Mouse (Mus musculus) regulatory T cell (primary cell): Measurements from ENCODE around the gene Slc22a14.
"Not testable (repeated sequence)": the region's sequence is repeated elsewhere in the genome, so short reads cannot be mapped to it uniquely, and the experiment has no call there.

Source experiments
- in situ Hi-C: fragments of 300-600 bp; cut with MboI, MseI; formaldehyde crosslinking; loops from one replicate; pipeline ENCODE4 v1.15.1; 2025; ENCODE audit warnings: high pct_unique_total_duplicates

The Slc22a14 gene

DNA sequence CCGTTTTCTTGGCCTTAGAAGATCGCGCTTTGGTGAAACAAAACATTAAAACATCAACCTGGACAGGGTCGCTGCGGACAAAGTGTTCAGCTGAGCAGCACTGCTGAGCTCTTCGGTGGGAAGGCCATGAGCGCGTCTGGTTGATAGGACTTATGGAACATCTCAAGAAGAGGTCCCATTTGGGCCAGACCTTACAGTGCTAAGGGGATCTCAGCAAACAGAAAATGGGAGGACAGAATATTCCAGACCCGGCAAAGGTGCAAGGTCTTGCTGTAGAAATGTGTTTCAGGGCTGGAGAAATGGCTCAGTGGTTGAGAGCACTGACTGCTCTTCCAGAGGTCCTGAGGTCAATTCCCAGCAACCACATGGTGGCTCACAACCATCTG, 42.1 kb downstream of the Slc22a14 start:
- in situ Hi-C loops, result no loop called here

GRCm38 (mm10) chr9:119322289-119323259, 42.8 kb downstream of the Slc22a14 start, which contains the start of gene Oxsr1:
TSS of gene Oxsr1 (minus strand) at chr9:119322427.
- in situ Hi-C loops, result no loop called here

DNA sequence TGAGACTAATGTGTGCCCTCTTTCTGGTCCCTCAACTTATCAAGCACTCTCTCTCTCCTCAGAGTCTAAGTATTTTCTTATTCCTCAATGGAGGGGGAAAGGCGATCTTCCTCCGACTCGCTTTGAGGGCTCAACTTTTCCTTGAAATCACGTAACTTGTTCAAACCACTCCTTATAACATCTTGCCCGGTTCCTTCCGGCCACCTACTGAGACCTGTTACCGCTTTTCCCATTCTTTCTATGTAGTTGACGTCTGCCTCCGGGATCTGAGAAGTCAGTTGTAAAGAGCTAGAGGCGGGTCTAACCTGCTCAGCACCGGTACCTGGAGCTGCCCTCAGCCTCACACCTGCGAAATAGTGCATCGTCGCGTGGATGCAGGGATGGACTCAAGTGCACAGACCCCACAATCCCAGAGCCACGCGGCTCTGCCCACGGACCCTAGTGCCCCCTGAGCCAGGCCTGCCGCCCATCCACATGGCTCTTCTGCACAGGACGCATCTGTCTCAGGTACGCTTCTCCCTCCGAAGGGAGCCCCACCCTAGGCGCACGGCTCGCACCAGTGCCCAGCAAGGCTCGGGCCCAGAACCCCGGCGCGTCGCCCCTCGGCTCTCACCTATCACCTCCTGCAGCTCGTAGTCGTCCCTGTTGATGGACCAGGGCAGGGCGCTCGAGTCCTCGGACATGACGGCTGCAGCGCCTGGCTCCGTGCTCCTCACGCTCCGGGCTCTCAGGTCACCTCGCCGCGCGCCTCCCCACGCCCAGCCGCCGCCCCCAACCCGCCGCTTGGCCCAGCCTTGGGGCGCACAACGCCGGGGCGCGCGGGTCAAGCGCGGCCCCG, 43.7 kb downstream of the Slc22a14 start:
- in situ Hi-C loops, result no loop called here

GRCm38 (mm10) chr9:119320946-119321345, 44.4 kb downstream of the Slc22a14 start:
- in situ Hi-C loops, result no loop called here

- in situ Hi-C loops, result no loop called here
Measured at GRCm38 (mm10) chr9:119320446-119320845, 44.9 kb downstream of the Slc22a14 start.

GRCm38 (mm10) chr9:119318891-119319290, 46.5 kb downstream of the Slc22a14 start:
- in situ Hi-C loops, result loop anchor here (5.0 kb wide), 1 partner anchor 38 kb away; the partner anchor contains the start of gene Xylb

DNA sequence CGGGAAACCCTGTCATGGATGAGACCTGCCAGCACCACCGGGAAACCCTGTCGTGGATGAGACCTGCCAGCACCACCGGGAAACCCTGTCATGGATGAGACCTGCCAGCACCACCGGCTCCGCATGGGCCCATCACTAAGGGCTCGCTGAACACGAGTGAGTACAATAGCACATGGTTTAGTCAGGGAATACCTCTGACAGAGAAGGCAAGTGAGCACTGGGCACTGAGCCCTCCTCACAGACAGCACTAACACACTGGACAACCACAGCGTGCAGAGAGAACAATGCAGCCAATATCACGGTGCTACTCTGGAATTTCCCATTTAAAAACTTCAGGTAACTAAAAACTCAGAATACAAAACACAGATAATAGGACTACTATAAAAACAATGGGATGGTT, 52.3 kb downstream of the Slc22a14 start:
- in situ Hi-C loops, result no loop called here

DNA sequence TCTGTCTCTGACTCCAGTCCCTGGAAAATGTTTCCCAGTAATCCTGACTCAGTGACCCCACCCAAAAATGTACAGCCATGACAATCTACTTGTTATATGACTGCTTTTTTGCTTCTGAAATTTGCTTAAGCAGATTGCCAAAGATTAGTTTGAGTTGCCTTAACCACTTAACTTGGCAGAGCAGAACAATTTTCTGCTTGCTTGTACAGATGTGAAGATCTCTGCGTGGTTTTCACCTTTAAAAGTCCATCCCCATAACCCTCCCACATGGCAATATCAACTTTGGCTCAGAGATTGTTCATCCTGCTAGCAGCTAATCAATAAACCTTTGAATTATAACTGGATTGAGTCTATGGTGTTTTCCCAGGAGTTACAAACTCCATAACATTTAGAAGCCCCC, 56.3 kb downstream of the Slc22a14 start:
- in situ Hi-C loops, result no loop called here

DNA sequence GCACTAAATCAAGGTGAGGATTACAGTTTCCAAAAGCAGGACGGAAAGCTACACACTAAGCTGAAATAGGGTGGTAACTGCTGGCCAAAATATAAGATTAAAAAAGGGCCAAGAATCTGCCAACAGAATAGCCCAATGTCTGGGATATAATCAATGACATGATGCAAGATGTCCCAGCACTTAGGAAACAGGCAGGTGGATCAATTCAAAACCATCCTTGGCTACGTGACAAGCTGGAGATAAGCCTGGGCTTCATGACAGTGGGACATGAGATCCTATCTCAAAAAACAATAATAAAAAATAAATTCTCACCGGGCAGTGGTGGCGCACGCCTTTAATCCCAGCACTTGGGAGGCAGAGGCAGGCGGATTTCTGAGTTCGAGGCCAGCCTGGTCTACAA, 59.5 kb downstream of the Slc22a14 start:
- in situ Hi-C loops, result no loop called here

- in situ Hi-C loops, result no loop called here
Measured at GRCm38 (mm10) chr9:119298563-119298962, 66.8 kb downstream of the Slc22a14 start.

- in situ Hi-C loops, result no loop called here
Measured at GRCm38 (mm10) chr9:119297696-119298095, 67.7 kb downstream of the Slc22a14 start.

DNA sequence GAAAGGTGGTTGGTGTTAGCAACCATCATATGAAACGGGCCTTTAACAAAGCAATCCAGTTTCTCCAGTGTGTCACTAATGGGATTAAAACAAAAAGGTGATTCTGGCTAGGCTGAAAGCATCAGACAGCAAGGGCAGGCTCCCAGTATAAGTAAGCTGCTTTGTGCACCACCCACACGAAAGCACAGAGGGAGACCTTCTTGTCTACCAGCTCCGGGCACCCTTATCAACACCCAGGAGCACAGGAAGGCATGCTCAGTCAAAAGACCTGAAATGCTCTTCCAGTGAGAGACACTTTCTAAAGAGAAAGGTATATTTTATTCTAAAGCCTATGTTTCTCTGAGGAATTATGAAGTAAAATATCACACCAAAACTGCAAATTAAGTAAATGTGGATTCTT, 74.6 kb downstream of the Slc22a14 start:
- in situ Hi-C loops, result no loop called here

GRCm38 (mm10) chr9:119280894-119281682, 84.3 kb downstream of the Slc22a14 start:
- in situ Hi-C loops, result no loop called here

DNA sequence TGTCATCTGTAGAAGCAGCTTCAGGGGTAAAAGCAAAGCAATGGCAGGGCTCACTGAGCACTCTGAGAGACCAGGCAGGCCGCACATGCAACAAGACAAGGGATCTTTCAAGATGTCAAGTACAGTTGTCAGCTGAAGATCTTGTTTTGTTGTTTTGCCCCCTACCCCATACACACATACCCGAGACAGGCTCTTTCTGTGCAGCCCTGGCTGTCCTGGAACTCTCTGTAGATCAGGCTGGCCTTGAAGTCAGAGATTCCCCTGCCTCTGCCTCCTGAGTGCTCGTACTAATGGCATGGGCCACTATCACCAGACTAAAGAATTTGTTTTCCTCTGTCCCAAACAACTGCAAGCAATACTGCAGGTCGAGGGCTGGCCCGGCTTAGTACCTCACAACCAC, 87.3 kb downstream of the Slc22a14 start:
- in situ Hi-C loops, result no loop called here

DNA sequence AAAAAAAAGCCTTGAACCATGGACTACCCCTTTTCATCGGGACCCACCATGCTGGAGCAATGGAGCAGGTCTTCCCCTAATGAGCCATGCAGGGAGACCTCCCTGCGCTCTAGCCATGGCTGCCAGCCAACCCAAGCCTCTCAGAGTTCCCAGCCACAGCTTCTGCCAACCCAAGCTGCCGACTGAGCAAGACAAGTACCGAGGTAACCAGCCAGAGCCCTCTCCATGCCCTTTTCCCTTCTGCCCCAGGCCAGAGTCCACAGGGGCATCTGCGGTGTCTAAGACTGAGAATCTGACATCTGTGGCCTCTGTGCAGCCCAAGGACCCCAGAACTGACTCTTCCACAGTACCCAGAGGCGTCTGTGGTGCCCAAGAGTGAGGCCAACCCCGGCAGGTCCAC, 89.0 kb downstream of the Slc22a14 start:
- in situ Hi-C loops, result no loop called here

DNA sequence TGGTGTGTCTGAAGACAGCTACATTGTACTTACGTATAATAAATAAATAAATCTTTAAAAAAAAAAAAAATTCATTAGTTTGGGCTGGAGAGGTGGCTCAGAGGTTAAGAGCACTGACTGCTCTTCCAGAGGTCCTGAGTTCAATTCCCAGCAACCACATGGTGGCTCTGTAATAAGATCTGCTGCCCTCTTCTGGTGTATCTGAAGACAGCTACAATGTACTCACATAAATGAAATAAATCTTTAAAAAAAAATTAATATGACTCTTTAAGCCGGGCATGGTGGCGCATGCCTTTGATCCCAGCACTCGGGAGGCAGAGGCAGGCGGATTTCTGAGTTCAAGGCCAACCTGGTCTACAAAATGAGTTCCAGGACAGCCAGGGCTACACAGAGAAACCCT, 90.5 kb downstream of the Slc22a14 start:
- in situ Hi-C loops, result not testable (repeated sequence)

GRCm38 (mm10) chr9:119271496-119271895, 93.9 kb downstream of the Slc22a14 start:
- in situ Hi-C loops, result no loop called here

- in situ Hi-C loops, result no loop called here
Measured at GRCm38 (mm10) chr9:119268588-119269145, 96.7 kb downstream of the Slc22a14 start.

DNA sequence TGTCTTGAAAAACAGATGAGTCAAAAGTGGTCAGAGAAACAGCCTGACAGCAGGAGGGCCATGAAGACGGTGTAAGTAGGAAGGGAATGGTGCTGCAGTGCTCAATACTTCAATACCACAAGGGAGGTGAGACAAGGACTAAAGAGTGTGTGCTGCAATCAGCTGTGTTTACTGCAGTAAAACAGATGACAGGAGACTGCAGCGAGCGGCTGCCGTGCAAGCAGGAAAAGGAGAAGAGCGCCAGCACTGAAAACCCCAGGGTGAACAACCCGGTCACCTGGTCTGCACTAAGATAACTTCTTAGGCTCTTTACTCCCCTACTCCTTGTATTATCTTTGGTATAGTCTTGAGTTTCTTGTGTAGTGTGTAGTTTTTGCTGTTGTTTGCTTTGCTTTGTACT, 97.2 kb downstream of the Slc22a14 start:
- in situ Hi-C loops, result no loop called here

- in situ Hi-C loops, result not testable (repeated sequence)
Measured at GRCm38 (mm10) chr9:119266121-119266395, 99.3 kb downstream of the Slc22a14 start.

- in situ Hi-C loops, result not testable (repeated sequence)
Measured at GRCm38 (mm10) chr9:119265373-119266120, 99.8 kb downstream of the Slc22a14 start.
